Mouse (Mus musculus): ENCODE results near the gene Prorsd1. TPM values are rescaled to one million over a fixed set of nuclear protein-coding genes. Genes with fewer than 3 reads are reported as not detected.

Gene Prorsd1
- polyA plus RNA-seq, 1 experiment from 2014 or later = 9.8 TPM

DNA sequence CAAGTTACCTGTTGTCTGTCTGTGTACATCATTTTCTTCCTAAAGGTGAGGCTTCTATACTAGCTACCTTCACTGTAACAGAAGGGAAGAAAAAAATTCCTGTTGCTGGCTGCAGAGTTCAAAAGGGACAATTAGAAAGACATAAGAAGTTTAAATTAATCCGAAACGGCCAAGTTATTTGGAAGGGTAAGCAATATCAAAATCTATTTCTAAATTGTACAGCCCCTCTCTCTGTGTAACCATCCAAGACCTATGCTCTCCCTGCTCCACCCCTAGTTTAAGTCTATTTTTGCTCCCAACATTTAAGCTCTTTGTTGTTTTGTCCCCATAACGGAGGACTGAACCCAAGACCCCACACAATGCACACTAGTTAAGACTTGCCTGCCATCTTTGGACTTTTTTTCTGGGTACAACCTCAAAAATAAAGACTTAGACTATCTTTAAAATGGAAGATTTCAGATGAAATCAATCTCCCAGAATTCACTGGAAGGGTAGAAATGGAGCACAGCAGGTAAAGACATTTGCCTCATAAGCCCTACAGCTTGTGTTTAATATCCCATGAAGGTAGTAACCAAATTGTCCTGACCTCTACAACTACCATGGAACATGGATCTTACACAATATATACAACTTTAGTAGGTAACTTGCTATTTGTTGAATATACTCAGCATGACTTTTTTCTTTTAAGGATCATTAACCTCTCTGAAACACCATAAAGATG, 29.6 kb upstream of the Prorsd1 start:
- Histone ChIP-seq H3K4me1 (replicated peaks) (peaks cover 16% of the 10 kb centered on the region), H3K9ac (no peak overlapping the region), H3K9me3 (no peaks in the 10 kb centered on the region), H3K27ac (replicated peaks) (no peak overlapping the region), H3K4me2 (no peak overlapping the region), H3K36me3 (peaks cover 48% of the 10 kb centered on the region), H3K27me3 (no peaks in the 10 kb centered on the region), H3K4me3 (no peak overlapping the region)
- ATAC-seq (ENCODE audit: low FRiP score, low read depth) = no peak
- WGBS = 94% methylated on average over 3 of the region's 3 CpGs

DNA sequence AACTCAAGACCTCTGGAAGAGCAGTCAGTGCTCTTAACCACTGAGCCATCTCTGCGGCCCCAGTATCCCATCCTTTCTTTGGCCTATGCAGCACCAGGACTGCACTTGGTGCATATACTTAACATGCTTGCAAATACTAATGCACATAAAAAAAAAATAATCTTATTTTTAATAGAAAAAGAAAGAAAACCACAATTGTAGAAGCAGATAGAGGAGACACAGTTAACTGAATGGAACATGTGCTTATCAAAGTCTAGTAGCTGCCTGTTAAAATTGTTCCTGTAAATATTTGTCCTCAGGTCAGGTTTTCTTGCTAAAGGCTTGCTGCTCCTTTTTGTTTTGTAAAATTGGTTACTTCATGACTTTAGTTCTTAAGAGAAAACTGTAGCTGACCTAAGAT, 23.4 kb upstream of the Prorsd1 start:
- 93% methylated on average over 1 of the region's 1 CpGs for WGBS
- no peak for ATAC-seq (ENCODE audit: low FRiP score, low read depth)
- H3K9me3 ChIP-seq = no peaks in the 10 kb centered on the region
- H3K4me3 ChIP-seq = no peak overlapping the region
- no peak overlapping the region for H3K4me2 ChIP-seq
- H3K36me3 ChIP-seq = peaks cover 65% of the 10 kb centered on the region
- no peaks in the 10 kb centered on the region for H3K27me3 ChIP-seq
- H3K4me1 ChIP-seq (replicated peaks) = no peaks in the 10 kb centered on the region
- no peak overlapping the region for H3K9ac ChIP-seq
- H3K27ac ChIP-seq (replicated peaks) = no peak overlapping the region

DNA sequence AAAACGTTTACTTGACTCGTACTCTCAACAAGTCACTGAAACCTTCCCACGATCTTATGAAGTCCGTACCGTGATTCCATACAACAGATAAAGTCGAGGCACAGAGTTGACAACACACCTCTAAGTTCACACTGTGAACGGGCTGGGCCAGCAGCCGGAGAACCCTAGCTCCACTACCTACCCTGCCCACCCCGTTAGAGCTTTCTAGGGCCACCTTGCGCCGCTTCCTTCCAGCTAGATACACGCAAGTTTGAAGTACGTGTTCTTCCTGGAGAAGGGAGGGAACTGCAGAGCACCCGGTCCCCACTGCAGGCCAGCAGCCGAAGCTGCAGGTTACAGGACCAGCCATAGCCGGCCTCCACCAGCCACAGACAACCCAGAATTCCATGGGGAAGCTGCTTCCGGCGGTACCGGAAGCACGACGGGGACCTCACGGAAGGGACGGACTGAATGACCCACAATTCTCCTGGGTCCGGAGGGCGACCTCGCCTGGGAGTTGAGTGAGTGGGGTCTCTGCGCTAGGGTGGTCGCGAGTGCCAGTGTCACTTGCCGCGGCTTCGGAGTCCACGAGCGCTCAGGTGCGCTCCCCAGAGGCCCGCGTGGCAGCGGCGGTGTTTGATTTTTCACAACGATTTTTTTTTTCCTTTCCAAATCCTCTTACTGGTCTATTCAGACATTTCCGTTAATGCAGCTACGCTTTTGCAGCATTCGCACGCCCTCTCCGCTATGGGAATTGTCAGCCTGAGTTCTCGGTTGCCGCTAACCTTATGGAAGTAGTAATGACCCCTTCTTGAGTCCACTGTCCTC, 11.4 kb upstream of the Prorsd1 start, which contains the start of gene Mtif2:
Gene Mtif2, plus strand, starts transcription at position 421 of the 807 bp plus-strand sequence.
- WGBS = 3% methylated on average over 47 of the region's 47 CpGs

GRCm38 (mm10) chr11:29514325-29514681, 530 bp downstream of the Prorsd1 start:
- 29% methylated on average over 10 of the region's 10 CpGs for WGBS
- no peak for ATAC-seq (ENCODE audit: low FRiP score, low read depth)

More for the DNA sequence above, 11.4 kb upstream of the Prorsd1 start, which contains the start of gene Mtif2:
- Histone ChIP-seq H3K9ac (peak within 1 kb of the TSS; percentile 68), H3K4me2 (peak within 1 kb of the TSS; percentile 60), H3K27ac (replicated peaks) (peak within 1 kb of the TSS; percentile 85), H3K4me3 (peak within 1 kb of the TSS; percentile 75), H3K4me1 (replicated peaks) (peaks cover 16% of the 10 kb centered on the region), H3K27me3 (no peaks in the 10 kb centered on the region), H3K9me3 (no peaks in the 10 kb centered on the region), H3K36me3 (peaks cover 5% of the 10 kb centered on the region)
- ATAC-seq (ENCODE audit: low FRiP score, low read depth) = peak; percentile 98

GRCm38 (mm10) chr11:29512818-29513535, 1.9 kb downstream of the Prorsd1 start:
- Histone ChIP-seq H3K9me3 (no peaks in the 10 kb centered on the region), H3K9ac (no peak overlapping the region), H3K4me3 (no peak overlapping the region), H3K4me2 (no peak overlapping the region), H3K36me3 (peaks cover 17% of the 10 kb centered on the region), H3K4me1 (replicated peaks) (peaks cover 9% of the 10 kb centered on the region), H3K27ac (replicated peaks) (no peak overlapping the region), H3K27me3 (no peaks in the 10 kb centered on the region)
- 95% methylated on average over 4 of the region's 4 CpGs for WGBS
- ATAC-seq (ENCODE audit: low FRiP score, low read depth) = no peak

More at GRCm38 (mm10) chr11:29514325-29514681, 530 bp downstream of the Prorsd1 start:
- Histone ChIP-seq H3K4me3 (peak overlapping the region; percentile 51), H3K4me2 (peak overlapping the region; percentile 74), H3K27me3 (no peaks in the 10 kb centered on the region), H3K9me3 (no peaks in the 10 kb centered on the region), H3K36me3 (peaks cover 17% of the 10 kb centered on the region), H3K9ac (peak overlapping the region; percentile 32), H3K4me1 (replicated peaks) (peaks cover 9% of the 10 kb centered on the region), H3K27ac (replicated peaks) (peak overlapping the region; percentile 74; the same call in 1 of the 2 replicates)

DNA sequence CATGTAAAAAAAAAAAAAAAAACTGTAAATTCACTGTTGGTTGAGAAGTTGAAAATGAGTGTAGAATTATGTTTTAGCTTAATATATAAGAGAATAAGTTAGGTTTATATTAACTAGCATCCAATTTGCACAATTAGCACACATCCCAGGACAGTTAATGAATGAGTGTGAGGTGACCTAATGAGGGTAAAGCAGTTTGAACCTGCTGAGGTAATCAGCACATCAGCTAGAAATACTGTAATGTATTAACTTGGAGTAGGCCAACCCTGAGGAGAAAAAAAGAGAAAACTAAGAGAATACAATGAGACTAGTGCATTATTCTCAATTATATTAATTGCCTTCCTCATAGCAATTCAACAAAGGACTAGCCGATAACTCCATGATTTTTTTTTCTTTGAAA, 5.4 kb downstream of the Prorsd1 start:
- Histone ChIP-seq H3K36me3 (peaks cover 32% of the 10 kb centered on the region), H3K4me3 (no peak overlapping the region), H3K9ac (no peak overlapping the region), H3K27me3 (no peaks in the 10 kb centered on the region), H3K4me1 (replicated peaks) (peaks cover 7% of the 10 kb centered on the region), H3K9me3 (no peaks in the 10 kb centered on the region), H3K4me2 (no peak overlapping the region), H3K27ac (replicated peaks) (no peak overlapping the region)
- no peak for ATAC-seq (ENCODE audit: low FRiP score, low read depth)
- WGBS = 100% methylated on average over 1 of the region's 1 CpGs

- WGBS = 93% methylated on average over 2 of the region's 2 CpGs
These were observed 9.8 kb downstream of the Prorsd1 start for GRCm38 (mm10) chr11:29504899-29505625.

DNA sequence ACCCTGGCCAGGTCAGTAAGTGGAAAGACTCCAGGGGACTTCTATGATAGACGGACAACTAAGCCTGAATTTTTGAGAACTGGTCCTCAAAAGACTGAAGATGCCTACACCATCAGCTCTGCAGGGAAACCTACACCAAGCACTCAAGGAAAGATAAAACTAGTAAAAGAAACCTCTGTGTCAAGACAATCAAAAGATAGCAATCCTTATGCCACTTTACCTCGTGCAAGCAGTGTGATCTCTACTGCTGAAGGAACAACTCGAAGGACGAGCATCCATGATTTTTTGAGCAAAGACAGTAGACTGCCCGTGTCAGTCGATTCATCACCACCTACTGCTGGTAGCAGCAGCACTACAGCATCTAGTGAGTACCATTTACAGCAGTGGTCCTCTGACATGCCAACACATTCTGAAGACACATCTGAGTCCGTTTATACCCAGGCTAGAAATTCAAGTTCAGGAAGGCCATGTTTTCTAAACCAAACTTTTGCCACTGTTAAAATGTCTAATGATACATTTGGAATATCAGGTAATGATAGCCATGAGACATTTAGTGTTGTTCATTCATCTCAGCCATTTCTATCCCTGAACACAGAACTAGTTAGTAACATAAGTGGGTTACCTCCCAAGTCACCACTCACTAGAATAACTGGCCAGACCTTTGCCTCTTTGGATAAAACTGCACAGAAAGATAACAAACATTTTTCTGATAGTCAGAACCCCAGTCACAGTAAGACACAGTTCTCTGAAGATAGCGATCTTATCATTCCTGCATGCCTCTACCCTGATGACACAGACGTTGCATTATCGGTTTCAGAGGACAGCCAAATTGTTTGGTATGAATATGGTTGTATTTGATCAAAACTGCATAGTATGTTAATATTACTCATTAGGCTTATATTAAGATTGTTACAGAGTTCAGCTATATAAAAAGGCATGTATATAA, 10.6 kb downstream of the Prorsd1 start:
- Histone ChIP-seq H3K27ac (replicated peaks) (no peak overlapping the region), H3K4me2 (no peak overlapping the region), H3K27me3 (no peaks in the 10 kb centered on the region), H3K36me3 (peaks cover 42% of the 10 kb centered on the region), H3K9ac (no peak overlapping the region), H3K9me3 (no peaks in the 10 kb centered on the region), H3K4me3 (no peak overlapping the region), H3K4me1 (replicated peaks) (no peaks in the 10 kb centered on the region)
- 94% methylated on average over 10 of the region's 10 CpGs for WGBS
- ATAC-seq (ENCODE audit: low FRiP score, low read depth) = no peak

More at GRCm38 (mm10) chr11:29504899-29505625, 9.8 kb downstream of the Prorsd1 start:
- ATAC-seq (ENCODE audit: low FRiP score, low read depth) = no peak
- no peak overlapping the region for H3K27ac ChIP-seq (replicated peaks)
- H3K36me3 ChIP-seq = peaks cover 41% of the 10 kb centered on the region
- H3K9ac ChIP-seq = no peak overlapping the region
- no peaks in the 10 kb centered on the region for H3K27me3 ChIP-seq
- no peak overlapping the region for H3K4me2 ChIP-seq
- no peak overlapping the region for H3K4me3 ChIP-seq
- no peaks in the 10 kb centered on the region for H3K4me1 ChIP-seq (replicated peaks)
- no peaks in the 10 kb centered on the region for H3K9me3 ChIP-seq

GRCm38 (mm10) chr11:29496962-29497361, 17.9 kb downstream of the Prorsd1 start:
- no peak overlapping the region for H3K27ac ChIP-seq (replicated peaks)
- 80% methylated on average over 3 of the region's 3 CpGs for WGBS
- H3K4me1 ChIP-seq (replicated peaks) = no peaks in the 10 kb centered on the region
- H3K36me3 ChIP-seq = peaks cover 41% of the 10 kb centered on the region
- H3K9ac ChIP-seq = no peak overlapping the region
- ATAC-seq (ENCODE audit: low FRiP score, low read depth) = no peak
- no peaks in the 10 kb centered on the region for H3K27me3 ChIP-seq
- no peak overlapping the region for H3K4me2 ChIP-seq
- no peak overlapping the region for H3K4me3 ChIP-seq
- no peaks in the 10 kb centered on the region for H3K9me3 ChIP-seq

- no peaks in the 10 kb centered on the region for H3K4me1 ChIP-seq (replicated peaks)
- H3K36me3 ChIP-seq = peaks cover 46% of the 10 kb centered on the region
- H3K4me3 ChIP-seq = no peak overlapping the region
- H3K9me3 ChIP-seq = no peaks in the 10 kb centered on the region
- H3K27ac ChIP-seq (replicated peaks) = no peak overlapping the region
- H3K4me2 ChIP-seq = no peak overlapping the region
- H3K27me3 ChIP-seq = no peaks in the 10 kb centered on the region
- H3K9ac ChIP-seq = no peak overlapping the region
- ATAC-seq (ENCODE audit: low FRiP score, low read depth) = no peak
- 93% methylated on average over 1 of the region's 1 CpGs for WGBS
These were observed 21.7 kb downstream of the Prorsd1 start for GRCm38 (mm10) chr11:29493135-29493534.
